Mouse (Mus musculus): ENCODE results near the gene Adgrb3.
A peak's percentile ranks its signal among the peaks of the same experiment; 100 is the strongest.
"Not testable (repeated sequence)": the region's sequence is repeated elsewhere in the genome, so short reads cannot be mapped to it uniquely, and the experiment has no call there.

Gene Adgrb3

GRCm38 (mm10) chr1:25088010-25088719 lies 741.3 kb downstream of the Adgrb3 start:
- no peak for DNase-seq

- no peak for DNase-seq
These were observed 743.7 kb downstream of the Adgrb3 start for GRCm38 (mm10) chr1:25085616-25086372.

- DNase-seq = no peak
These were observed 747.1 kb downstream of the Adgrb3 start for GRCm38 (mm10) chr1:25082377-25082776.

GRCm38 (mm10) chr1:25081265-25081849 lies 748.1 kb downstream of the Adgrb3 start:
- no peak for DNase-seq

GRCm38 (mm10) chr1:25079395-25079794 lies 750.1 kb downstream of the Adgrb3 start:
- no peak for DNase-seq

GRCm38 (mm10) chr1:25075952-25076351 lies 753.6 kb downstream of the Adgrb3 start:
- DNase-seq = no peak

- no peak for DNase-seq
These were observed 765.5 kb downstream of the Adgrb3 start for GRCm38 (mm10) chr1:25063964-25064363.

GRCm38 (mm10) chr1:25060935-25061334 lies 768.6 kb downstream of the Adgrb3 start:
- no peak for DNase-seq

GRCm38 (mm10) chr1:25060191-25060590 lies 769.3 kb downstream of the Adgrb3 start:
- DNase-seq = no peak

- no peak for DNase-seq
These were observed 771.9 kb downstream of the Adgrb3 start for GRCm38 (mm10) chr1:25057656-25058055.

GRCm38 (mm10) chr1:25057212-25057611 lies 772.3 kb downstream of the Adgrb3 start:
- no peak for DNase-seq

- DNase-seq = no peak
These were observed 787.4 kb downstream of the Adgrb3 start for GRCm38 (mm10) chr1:25042091-25042490.

- DNase-seq = no peak
These were observed 795.3 kb downstream of the Adgrb3 start for GRCm38 (mm10) chr1:25034161-25034560.

- no peak for DNase-seq
These were observed 796.1 kb downstream of the Adgrb3 start for GRCm38 (mm10) chr1:25033155-25034095.

- peak; percentile 13 for DNase-seq
These were observed 806.4 kb downstream of the Adgrb3 start for GRCm38 (mm10) chr1:25023156-25023555.

- DNase-seq = not testable (repeated sequence)
These were observed 811.7 kb downstream of the Adgrb3 start for GRCm38 (mm10) chr1:25017851-25018250.
